Mouse (Mus musculus) kidney, postnatal 0 days (tissue): Measurements from ENCODE around the gene Scfd2. TPM values are rescaled to one million over a fixed set of nuclear protein-coding genes. Genes with fewer than 3 reads are reported as not detected.

ENCODE experiments used
- ATAC-seq: fragments of 200-750 bp; cut with Nextera tagmentation; replicated peaks from 2 replicates; pipeline ENCODE4 v1.8.0; 2017; ENCODE audit warnings: low read depth, moderate number of reproducible peaks, moderate TSS enrichment, moderate library complexity; ENCODE audit not compliant: low FRiP score
- DNase-seq: peaks from one replicate; pipeline ENCODE4 v3.0.0-alpha.2; 2016; ENCODE audit warnings: low spot score
- H3K27ac ChIP-seq: fragments of 300-500 bp; sonication (generic); 2 replicates; pipeline ENCODE4 v1.5.1; 2014; ENCODE audit warnings: mild to moderate bottlenecking
- H3K27me3 ChIP-seq: fragments of 300-500 bp; sonication (generic); 2 replicates; pipeline ENCODE4 v1.6.1; 2014; ENCODE audit warnings: low read length, mixed read lengths; ENCODE audit not compliant: insufficient read depth
- H3K36me3 ChIP-seq: fragments of 300-500 bp; sonication (generic); 2 replicates; pipeline ENCODE4 v1.6.1; 2014; ENCODE audit warnings: low read length, mixed read lengths; ENCODE audit not compliant: insufficient read depth
- H3K4me1 ChIP-seq: fragments of 300-500 bp; sonication (generic); replicated peaks from 2 replicates; pipeline ENCODE4 v1.6.1; 2014; ENCODE audit warnings: antibody characterized with exemption, low read length, mixed read lengths; ENCODE audit not compliant: insufficient read depth
- H3K4me2 ChIP-seq: fragments of 300-500 bp; sonication (generic); 2 replicates; pipeline ENCODE4 v1.6.1; 2014; ENCODE audit warnings: mild to moderate bottlenecking, low read length, moderate library complexity, mixed read lengths
- H3K4me3 ChIP-seq: fragments of 300-500 bp; sonication (generic); replicated peaks from 2 replicates; pipeline ENCODE4 v1.5.1; 2014; ENCODE audit warnings: low read depth, low read length
- H3K9ac ChIP-seq: fragments of 300-500 bp; sonication (generic); 2 replicates; pipeline ENCODE4 v1.6.1; 2014; ENCODE audit warnings: low read depth, low read length
- H3K9me3 ChIP-seq: fragments of 300-500 bp; sonication (generic); replicated peaks from 2 replicates; pipeline ENCODE4 v1.6.1; 2016; ENCODE audit warnings: low read length, inconsistent platforms, mixed read lengths
- CTCF ChIP-seq: IDR thresholded peaks from 2 replicates; pipeline ENCODE4 v1.5.1; 2016; ENCODE audit warnings: antibody characterized with exemption, low read depth, mild to moderate bottlenecking, moderate library complexity
- WGBS: fragments of 180-500 bp; shearing (Covaris S2); extraction: QIAGEN DNeasy Blood & Tissue Kit; methylation state at CpG from one replicate; pipeline ENCODE4 v1.1.7; 2014; 5-methylcytosine and 5-hydroxymethylcytosine counted together
- polyA plus RNA-seq: library from polyadenylated mRNA; unstranded; fragments of >200 nt; fragmentation: Nextera tagmentation; extraction: Ambion mirVana; gene quantifications from 2 replicates; pipeline ENCODE4 v1.2.1, GENCODE M21; 2015

Gene Scfd2
- polyA plus RNA-seq, 1 experiment from 2014 or later: 16.8 TPM

DNA sequence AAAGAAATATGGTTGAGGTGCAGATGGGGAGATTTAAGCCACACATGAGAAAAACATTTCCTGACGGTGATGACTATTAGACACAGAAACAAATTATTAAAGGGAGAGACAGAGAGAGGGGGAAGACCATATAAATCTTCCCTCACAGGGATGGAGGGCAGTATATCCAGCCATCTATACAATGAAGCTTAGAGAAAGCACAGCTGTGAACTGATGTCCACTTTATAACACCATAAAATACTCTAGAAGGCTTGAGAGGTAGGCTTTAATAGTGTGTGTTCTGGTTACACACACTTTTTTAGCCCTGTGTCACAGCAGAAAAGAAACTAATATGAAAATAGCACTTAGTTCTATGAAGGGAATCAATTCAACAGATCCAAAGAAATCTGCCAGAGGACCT, 61.9 kb downstream of the Scfd2 start:
- no peak for TF ChIP-seq CTCF
- 32% methylated on average over 1 of the region's 1 CpGs for WGBS
- no peaks in the 10 kb centered on the region for H3K9me3 ChIP-seq
- no peaks in the 10 kb centered on the region for H3K27me3 ChIP-seq
- ATAC-seq: no peak
- H3K36me3 ChIP-seq: no peaks in the 10 kb centered on the region
- H3K9ac ChIP-seq: no peak overlapping the region
- H3K4me1 ChIP-seq: no peaks in the 10 kb centered on the region
- no peak for DNase-seq
- no peak overlapping the region for H3K4me3 ChIP-seq
- H3K4me2 ChIP-seq: no peak overlapping the region
- H3K27ac ChIP-seq: no peak overlapping the region

DNA sequence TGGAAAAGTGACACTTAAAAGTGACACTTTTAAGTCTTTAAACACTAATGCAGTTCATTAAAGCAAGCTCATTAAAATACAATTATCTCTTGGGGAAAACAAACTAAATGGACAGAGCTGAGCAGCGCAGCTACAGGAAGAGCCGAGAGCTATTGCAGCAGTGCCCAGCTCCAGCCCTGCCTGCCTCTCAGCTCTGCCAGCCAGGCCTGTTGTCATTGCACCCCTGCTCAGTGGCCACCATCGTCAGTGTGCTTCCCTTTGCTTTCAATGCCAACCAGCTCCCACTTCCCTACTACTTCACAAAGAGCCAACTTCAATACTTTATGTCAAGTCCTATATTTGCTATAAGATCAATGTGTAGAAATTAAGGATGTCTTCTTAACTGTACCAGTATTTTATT, 63.8 kb downstream of the Scfd2 start:
- Histone ChIP-seq H3K27ac (no peak overlapping the region), H3K9me3 (no peaks in the 10 kb centered on the region), H3K36me3 (no peaks in the 10 kb centered on the region), H3K9ac (no peak overlapping the region), H3K4me1 (no peaks in the 10 kb centered on the region), H3K4me3 (no peak overlapping the region), H3K4me2 (no peak overlapping the region), H3K27me3 (no peaks in the 10 kb centered on the region)
- no peak for DNase-seq
- TF ChIP-seq CTCF: no peak
- 37% methylated on average over 3 of the region's 3 CpGs for WGBS
- ATAC-seq: no peak

GRCm38 (mm10) chr5:74456759-74457158, 74.8 kb downstream of the Scfd2 start:
- DNase-seq: peak; percentile 59
- H3K9ac ChIP-seq: no peak overlapping the region
- no peak overlapping the region for H3K4me2 ChIP-seq
- ATAC-seq: no peak
- H3K4me1 ChIP-seq: no peaks in the 10 kb centered on the region
- H3K4me3 ChIP-seq: no peak overlapping the region
- no peaks in the 10 kb centered on the region for H3K27me3 ChIP-seq
- no peak for TF ChIP-seq CTCF
- no peaks in the 10 kb centered on the region for H3K9me3 ChIP-seq
- 71% methylated on average over 2 of the region's 2 CpGs for WGBS
- H3K36me3 ChIP-seq: no peaks in the 10 kb centered on the region
- no peak overlapping the region for H3K27ac ChIP-seq

DNA sequence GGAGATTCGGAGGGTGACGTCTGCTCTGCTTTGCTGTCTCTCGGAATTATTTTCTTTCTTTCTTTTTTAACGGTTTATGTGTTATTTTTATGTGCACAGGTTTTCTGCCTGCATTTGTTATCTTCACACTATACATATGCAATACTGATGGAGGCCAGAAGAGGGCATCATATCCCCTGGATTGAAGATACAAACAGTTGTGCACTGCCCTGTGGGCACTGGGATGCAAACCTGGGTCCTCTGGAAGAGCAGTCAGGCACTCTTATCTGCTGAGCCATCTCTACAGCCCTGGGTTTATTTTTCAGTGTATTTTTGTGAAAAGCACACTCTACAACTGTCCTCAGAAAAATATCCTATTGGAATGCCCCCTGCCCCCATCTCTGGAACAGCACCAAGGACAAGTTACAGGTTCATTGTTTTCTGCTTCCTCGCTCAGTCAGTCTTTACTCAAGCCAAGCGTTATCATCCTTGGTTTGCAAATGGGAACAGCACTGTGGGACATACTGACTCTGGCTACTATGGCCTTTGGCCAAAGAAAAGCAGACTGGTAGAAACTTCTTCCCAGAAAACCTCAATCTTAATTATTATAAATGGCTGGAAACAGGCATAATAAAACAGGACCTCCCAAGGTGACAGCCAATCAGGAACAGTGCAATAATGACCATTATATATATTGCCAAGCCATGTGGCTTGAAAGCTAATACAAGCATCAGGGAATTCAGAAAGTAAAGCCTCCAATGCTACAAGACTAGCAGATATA, 75.9 kb downstream of the Scfd2 start:
- Histone ChIP-seq H3K27me3 (no peaks in the 10 kb centered on the region), H3K9ac (no peak overlapping the region), H3K36me3 (no peaks in the 10 kb centered on the region), H3K27ac (no peak overlapping the region), H3K4me1 (no peaks in the 10 kb centered on the region), H3K4me3 (no peak overlapping the region), H3K4me2 (no peak overlapping the region), H3K9me3 (no peaks in the 10 kb centered on the region)
- TF ChIP-seq CTCF: peak; percentile 55
- DNase-seq (peak; percentile 79), ATAC-seq (no peak)
- 77% methylated on average over 6 of the region's 6 CpGs for whole genome bisulfite sequencing

DNA sequence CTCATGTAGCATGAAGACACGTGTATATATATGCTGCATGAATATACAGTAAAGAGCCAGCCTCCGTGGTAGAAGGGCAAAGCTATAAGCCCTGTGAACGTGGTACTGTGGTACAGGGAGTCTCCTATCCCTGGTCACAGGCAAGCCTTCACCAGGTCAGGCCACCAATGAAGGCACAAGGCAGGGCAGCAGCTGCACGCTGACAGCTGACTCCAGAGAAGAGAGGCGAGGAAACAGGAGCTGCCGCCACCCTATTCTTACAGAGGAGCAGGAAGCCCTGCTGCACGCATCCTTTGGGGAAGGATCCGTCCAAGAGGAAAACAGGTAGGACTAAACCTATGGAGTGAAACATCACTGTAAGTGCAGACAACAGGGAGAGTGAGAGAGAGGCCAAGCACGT, 76.5 kb downstream of the Scfd2 start:
- no peak overlapping the region for H3K9ac ChIP-seq
- no peak for DNase-seq
- H3K4me3 ChIP-seq: no peak overlapping the region
- no peak for TF ChIP-seq CTCF
- H3K27me3 ChIP-seq: no peaks in the 10 kb centered on the region
- no peak overlapping the region for H3K27ac ChIP-seq
- H3K4me1 ChIP-seq: no peaks in the 10 kb centered on the region
- H3K9me3 ChIP-seq: no peaks in the 10 kb centered on the region
- H3K36me3 ChIP-seq: no peaks in the 10 kb centered on the region
- no peak overlapping the region for H3K4me2 ChIP-seq
- no peak for ATAC-seq
- 81% methylated on average over 9 of the region's 9 CpGs for WGBS

GRCm38 (mm10) chr5:74450977-74451376, 80.6 kb downstream of the Scfd2 start:
- Histone ChIP-seq H3K27ac (no peak overlapping the region), H3K4me1 (no peaks in the 10 kb centered on the region), H3K4me2 (no peak overlapping the region), H3K27me3 (no peaks in the 10 kb centered on the region), H3K4me3 (no peak overlapping the region), H3K9ac (no peak overlapping the region), H3K9me3 (no peaks in the 10 kb centered on the region), H3K36me3 (no peaks in the 10 kb centered on the region)
- no peak for TF ChIP-seq CTCF
- ATAC-seq (no peak), DNase-seq (peak; percentile 52)
- 56% methylated on average over 5 of the region's 5 CpGs for WGBS
